Mouse (Mus musculus) neural tube, embryonic 12.5 days (tissue): ENCODE measurements at regions not wholly inside any gene's neighbourhood (a gene's known extent, or its start where the extent isn't known, plus 50 kb on each side); places are given as distances from the start of the nearest gene placed in this dataset.

Experiments used
- ATAC-seq: fragments of 200-750 bp; cut with Nextera tagmentation; 2 replicates; pipeline ENCODE4 v1.8.0; 2017; ENCODE audit warnings: low read depth, mild to moderate bottlenecking, moderate TSS enrichment, moderate library complexity; ENCODE audit not compliant: low FRiP score
- H3K27ac ChIP-seq: fragments of 300-500 bp; sonication (generic); 2 replicates; pipeline ENCODE4 v1.5.1; 2016
- H3K27me3 ChIP-seq: fragments of 300-500 bp; sonication (generic); replicated peaks from 2 replicates; pipeline ENCODE4 v1.6.1; 2016; ENCODE audit warnings: mild to moderate bottlenecking
- H3K36me3 ChIP-seq: fragments of 300-500 bp; sonication (generic); 2 replicates; pipeline ENCODE4 v1.6.1; 2016; ENCODE audit warnings: mild to moderate bottlenecking
- H3K4me1 ChIP-seq: fragments of 300-500 bp; sonication (generic); 2 replicates; pipeline ENCODE4 v1.6.1; 2016
- H3K4me2 ChIP-seq: fragments of 300-500 bp; sonication (generic); replicated peaks from 2 replicates; pipeline ENCODE4 v1.6.1; 2016; ENCODE audit warnings: mild to moderate bottlenecking
- H3K4me3 ChIP-seq: fragments of 300-500 bp; sonication (generic); 2 replicates; pipeline ENCODE4 v1.5.1; 2016
- H3K9ac ChIP-seq: fragments of 300-500 bp; sonication (generic); 2 replicates; pipeline ENCODE4 v1.6.1; 2016; ENCODE audit warnings: mild to moderate bottlenecking
- H3K9me3 ChIP-seq: fragments of 300-500 bp; sonication (generic); 2 replicates; pipeline ENCODE4 v1.6.1; 2016; ENCODE audit warnings: mild to moderate bottlenecking
- WGBS: fragments of 180-500 bp; shearing (Covaris S2); methylation state at CpG from one replicate; pipeline ENCODE4 v1.1.7; 2016; 5-methylcytosine and 5-hydroxymethylcytosine counted together

- ATAC-seq: no peak
- no peak overlapping the region for H3K27ac ChIP-seq
Measured at GRCm38 (mm10) chr7:77632656-77633055, 1105.2 kb downstream of the Ntrk3 start.

GRCm38 (mm10) chr7:77623491-77623890 lies 1114.3 kb downstream of the Ntrk3 start:
- H3K9me3 ChIP-seq: no peaks in the 10 kb centered on the region
- no peak overlapping the region for H3K4me2 ChIP-seq
- peaks cover 10% of the 10 kb centered on the region; the same call in 1 of the 2 replicates for H3K4me1 ChIP-seq
- ATAC-seq: no peak
- no peak overlapping the region for H3K9ac ChIP-seq
- 19% methylated on average over 4 of the region's 4 CpGs for WGBS
- no peak overlapping the region for H3K4me3 ChIP-seq
- H3K27me3 ChIP-seq: no peaks in the 10 kb centered on the region
- no peaks in the 10 kb centered on the region for H3K36me3 ChIP-seq
- no peak overlapping the region for H3K27ac ChIP-seq

More at GRCm38 (mm10) chr7:77632656-77633055, 1105.2 kb downstream of the Ntrk3 start:
- Histone ChIP-seq H3K9ac (no peak overlapping the region), H3K27me3 (no peaks in the 10 kb centered on the region), H3K9me3 (no peaks in the 10 kb centered on the region), H3K36me3 (no peaks in the 10 kb centered on the region), H3K4me1 (peaks cover 6% of the 10 kb centered on the region), H3K4me3 (no peak overlapping the region), H3K4me2 (no peak overlapping the region)
- 3% methylated on average over 1 of the region's 1 CpGs for WGBS

- H3K27ac ChIP-seq: no peak overlapping the region
Measured at GRCm38 (mm10) chr7:77622934-77623333, 1114.9 kb downstream of the Ntrk3 start.

GRCm38 (mm10) chr7:77572872-77573271 lies 1164.9 kb downstream of the Ntrk3 start:
- WGBS: 79% methylated on average over 1 of the region's 1 CpGs
- no peaks in the 10 kb centered on the region for H3K4me1 ChIP-seq
- no peaks in the 10 kb centered on the region for H3K27me3 ChIP-seq
- H3K27ac ChIP-seq: no peak overlapping the region
- no peaks in the 10 kb centered on the region for H3K9me3 ChIP-seq
- ATAC-seq: no peak
- H3K4me3 ChIP-seq: no peak overlapping the region
- no peaks in the 10 kb centered on the region for H3K36me3 ChIP-seq
- H3K9ac ChIP-seq: no peak overlapping the region
- H3K4me2 ChIP-seq: no peak overlapping the region

More at GRCm38 (mm10) chr7:77622934-77623333, 1114.9 kb downstream of the Ntrk3 start:
- H3K9me3 ChIP-seq: no peaks in the 10 kb centered on the region
- H3K4me2 ChIP-seq: no peak overlapping the region
- no peaks in the 10 kb centered on the region for H3K36me3 ChIP-seq
- 0 out of 2 replicates have a peak, but pooled peaks have one; percentile 25 for ATAC-seq
- H3K4me3 ChIP-seq: no peak overlapping the region
- no peaks in the 10 kb centered on the region for H3K27me3 ChIP-seq
- peaks cover 10% of the 10 kb centered on the region; the same call in 1 of the 2 replicates for H3K4me1 ChIP-seq
- no peak overlapping the region for H3K9ac ChIP-seq

- 55% methylated on average over 1 of the region's 1 CpGs for WGBS
- no peaks in the 10 kb centered on the region for H3K27me3 ChIP-seq
- H3K36me3 ChIP-seq: no peaks in the 10 kb centered on the region
- H3K4me1 ChIP-seq: no peaks in the 10 kb centered on the region
- H3K4me3 ChIP-seq: no peak overlapping the region
- H3K27ac ChIP-seq: no peak overlapping the region
- H3K4me2 ChIP-seq: no peak overlapping the region
- H3K9me3 ChIP-seq: no peaks in the 10 kb centered on the region
- no peak overlapping the region for H3K9ac ChIP-seq
- no peak for ATAC-seq
Measured at GRCm38 (mm10) chr7:77559095-77559494, 1178.7 kb downstream of the Ntrk3 start.

- Histone ChIP-seq H3K4me2 (no peak overlapping the region), H3K4me1 (no peaks in the 10 kb centered on the region), H3K27me3 (no peaks in the 10 kb centered on the region), H3K9me3 (no peaks in the 10 kb centered on the region), H3K36me3 (no peaks in the 10 kb centered on the region), H3K4me3 (no peak overlapping the region), H3K27ac (no peak overlapping the region), H3K9ac (no peak overlapping the region)
- 69% methylated on average over 4 of the region's 4 CpGs for WGBS
- no peak for ATAC-seq
Measured at GRCm38 (mm10) chr7:77558536-77558935, 1179.3 kb downstream of the Ntrk3 start.

GRCm38 (mm10) chr7:77536890-77537289 lies 1200.9 kb downstream of the Ntrk3 start:
- ATAC-seq: no peak
- no peaks in the 10 kb centered on the region for H3K4me1 ChIP-seq
- no peak overlapping the region for H3K27ac ChIP-seq
- H3K4me2 ChIP-seq: no peak overlapping the region
- no peaks in the 10 kb centered on the region for H3K27me3 ChIP-seq
- H3K9me3 ChIP-seq: no peaks in the 10 kb centered on the region
- H3K4me3 ChIP-seq: no peak overlapping the region
- H3K9ac ChIP-seq: no peak overlapping the region
- WGBS: 62% methylated on average over 5 of the region's 5 CpGs
- H3K36me3 ChIP-seq: no peaks in the 10 kb centered on the region

GRCm38 (mm10) chr7:77527906-77528305 lies 1209.9 kb downstream of the Ntrk3 start:
- no peaks in the 10 kb centered on the region for H3K36me3 ChIP-seq
- no peak overlapping the region for H3K27ac ChIP-seq
- no peak overlapping the region for H3K9ac ChIP-seq
- H3K4me3 ChIP-seq: no peak overlapping the region
- H3K4me2 ChIP-seq: no peak overlapping the region
- 53% methylated on average over 5 of the region's 5 CpGs for WGBS
- no peaks in the 10 kb centered on the region for H3K27me3 ChIP-seq
- no peaks in the 10 kb centered on the region for H3K9me3 ChIP-seq
- no peak for ATAC-seq
- no peaks in the 10 kb centered on the region for H3K4me1 ChIP-seq

GRCm38 (mm10) chr7:77509586-77509985 lies 1228.2 kb downstream of the Ntrk3 start:
- Histone ChIP-seq H3K27me3 (no peaks in the 10 kb centered on the region), H3K4me1 (no peaks in the 10 kb centered on the region), H3K4me3 (no peak overlapping the region), H3K4me2 (no peak overlapping the region), H3K9ac (no peak overlapping the region), H3K9me3 (no peaks in the 10 kb centered on the region), H3K36me3 (no peaks in the 10 kb centered on the region), H3K27ac (no peak overlapping the region)
- 88% methylated on average over 2 of the region's 2 CpGs for WGBS
- no peak for ATAC-seq

- ATAC-seq: no peak
- Histone ChIP-seq H3K27me3 (no peaks in the 10 kb centered on the region), H3K4me3 (no peak overlapping the region), H3K4me2 (no peak overlapping the region), H3K36me3 (no peaks in the 10 kb centered on the region), H3K27ac (no peak overlapping the region), H3K9ac (no peak overlapping the region), H3K4me1 (no peaks in the 10 kb centered on the region), H3K9me3 (no peaks in the 10 kb centered on the region)
- WGBS: 85% methylated on average over 3 of the region's 3 CpGs
Measured at GRCm38 (mm10) chr7:77507606-77508005, 1230.2 kb downstream of the Ntrk3 start.

- 76% methylated on average over 4 of the region's 4 CpGs for WGBS
- ATAC-seq: no peak
Measured at GRCm38 (mm10) chr7:77502608-77503007, 1235.2 kb downstream of the Ntrk3 start.

GRCm38 (mm10) chr7:77495066-77495465 lies 1242.7 kb downstream of the Ntrk3 start:
- Histone ChIP-seq H3K27ac (no peak overlapping the region), H3K4me3 (no peak overlapping the region), H3K9ac (no peak overlapping the region), H3K4me1 (no peaks in the 10 kb centered on the region), H3K4me2 (no peak overlapping the region), H3K36me3 (no peaks in the 10 kb centered on the region), H3K9me3 (no peaks in the 10 kb centered on the region), H3K27me3 (no peaks in the 10 kb centered on the region)
- ATAC-seq: no peak
- WGBS: 87% methylated on average over 3 of the region's 3 CpGs

More at GRCm38 (mm10) chr7:77502608-77503007, 1235.2 kb downstream of the Ntrk3 start:
- H3K4me1 ChIP-seq: no peaks in the 10 kb centered on the region
- H3K27ac ChIP-seq: no peak overlapping the region
- no peak overlapping the region for H3K4me2 ChIP-seq
- H3K27me3 ChIP-seq: no peaks in the 10 kb centered on the region
- no peak overlapping the region for H3K9ac ChIP-seq
- H3K36me3 ChIP-seq: no peaks in the 10 kb centered on the region
- no peak overlapping the region for H3K4me3 ChIP-seq
- no peaks in the 10 kb centered on the region for H3K9me3 ChIP-seq

GRCm38 (mm10) chr7:77477519-77477918 lies 1247.8 kb downstream of the Agbl1 start:
- 81% methylated on average over 2 of the region's 2 CpGs for WGBS
- Histone ChIP-seq H3K4me2 (no peak overlapping the region), H3K4me1 (no peaks in the 10 kb centered on the region), H3K27me3 (no peaks in the 10 kb centered on the region), H3K27ac (no peak overlapping the region), H3K4me3 (no peak overlapping the region), H3K9me3 (no peaks in the 10 kb centered on the region), H3K9ac (no peak overlapping the region), H3K36me3 (no peaks in the 10 kb centered on the region)
- no peak for ATAC-seq
